Mouse (Mus musculus) ES-Bruce4 (cell line): ENCODE results near the gene Rsph6a.

Experiments used
- CTCF ChIP-seq: IDR thresholded peaks from one replicate; pipeline ENCODE4 v1.8.1; 2011; ENCODE audit warnings: low read depth, low read length
- EP300 ChIP-seq: IDR thresholded peaks from 2 replicates; pipeline ENCODE4 v1.6.1; 2011; ENCODE audit warnings: low read depth, low read length; ENCODE audit not compliant: insufficient read depth
- POLR2A ChIP-seq: IDR thresholded peaks from one replicate; pipeline ENCODE4 v1.8.1; 2011; ENCODE audit warnings: low read length; ENCODE audit not compliant: insufficient read depth

GRCm38 (mm10) chr7:19075723-19076585 is 21.5 kb downstream of the Rsph6a start, which contains the start of gene Dmwd:
- TF ChIP-seq POLR2A (no peak), CTCF (no peak), EP300 (no peak)
